Comparison of ENCODE assay signal across 11 mouse cellular contexts in genomic region chr1:185209641-185210176, GRCm38 (mm10). TPM values are rescaled to one million over a fixed set of nuclear protein-coding genes. Genes with fewer than 3 reads are reported as not detected.
DNase-seq lines count a peak whose midpoint lies in the region; ATAC-seq and TF ChIP-seq lines count a peak whose summit lies in the region.
"Had no signal": no experiment of that assay in that cellular context is flagged by ENCODE, and none has a peak within 500 bp of the region (broad histone marks: within the 10 kb centered on the region; RNA-seq: fewer than 3 reads in every experiment).

No protein-coding gene starts in this region.

- H3K9me3 ChIP-seq in limb, embryonic 11.5 days (ENCODE audit: control insufficient read depth, low read length), result no peaks in the 10 kb centered on the region

- H3K4me3 ChIP-seq in bone marrow, adult 2 months (replicated peaks; ENCODE audit: control insufficient read depth, low read depth, low read length), result no peak overlapping the region
- H3K4me3 ChIP-seq in limb, embryonic 11.5 days (ENCODE audit: low read depth, low read length), result no peak overlapping the region

- TF ChIP-seq POLR2A in bone marrow, adult 2 months (IDR thresholded peaks at IDR 0.05; ENCODE audit: borderline replicate concordance, control insufficient read depth, low read depth, low read length), result no peak

- no peak for TF ChIP-seq CTCF in bone marrow, adult 2 months (IDR thresholded peaks at IDR 0.05; ENCODE audit: control insufficient read depth, insufficient read depth, low read length)

- H3K9ac ChIP-seq in limb, embryonic 11.5 days (ENCODE audit: low read length), result no peak overlapping the region

- no peaks in the 10 kb centered on the region for H3K36me3 ChIP-seq in limb, embryonic 11.5 days (ENCODE audit: control insufficient read depth, insufficient read depth, low read length)

- 0 out of 2 replicates have a peak overlapping the region, but pooled peaks have one; percentile 23 for H3K27ac ChIP-seq in bone marrow, adult 2 months (ENCODE audit: control insufficient read depth, insufficient read depth, low read depth, low read length, poor library complexity)
- H3K27ac ChIP-seq in limb, embryonic 11.5 days (replicated peaks; ENCODE audit: low read depth, low read length), result no peak overlapping the region

- peak; percentile 80 for ATAC-seq in limb, embryonic 11.5 days (ENCODE audit: insufficient number of reproducible peaks, low FRiP score, low TSS enrichment, low read depth)

- peak; percentile 75 for DNase-seq in heart, adult 11 months
- DNase-seq in heart, adult 18-20 months, result no peak
- DNase-seq in 3134 (ENCODE audit: extremely low read depth, insufficient read length, low spot score), result peak; percentile 24
- no peak for DNase-seq in limb, embryonic 11.5 days (ENCODE audit: low spot score)
- no peak for DNase-seq in layer of hippocampus, postnatal 10 days (ENCODE audit: low spot score in 2 of 2)
- DNase-seq in thymus, postnatal 4 days, result no peak
- no peak for DNase-seq in cerebellum, adult 9-10 months
- DNase-seq: adrenal gland, postnatal 36 days; kidney, adult 18-20 months; right cerebral cortex, adult 18-20 months had no signal

- WGBS in bone marrow, adult 2 months, result 25% methylated on average over 8 of the region's 8 CpGs
- 33% methylated on average over 8 of the region's 8 CpGs for WGBS in limb, embryonic 11.5 days

- H3K4me1 ChIP-seq in bone marrow, adult 2 months (ENCODE audit: control insufficient read depth, insufficient read depth, low read length), result peaks cover 5% of the 10 kb centered on the region; the same call in 1 of the 2 replicates
- peaks cover 9% of the 10 kb centered on the region; the same call in 1 of the 2 replicates for H3K4me1 ChIP-seq in limb, embryonic 11.5 days (ENCODE audit: control insufficient read depth, insufficient read depth, low read length)

- 0 out of 2 replicates have a peak overlapping the region, but pooled peaks have one; percentile 3 for H3K4me2 ChIP-seq in limb, embryonic 11.5 days (ENCODE audit: low read depth, severe bottlenecking)

- no peaks in the 10 kb centered on the region for H3K27me3 ChIP-seq in limb, embryonic 11.5 days (ENCODE audit: control insufficient read depth, insufficient read depth, low read length)

RNA-seq across cellular contexts. Expression of gene Rab3gap2, which starts 5.8 kb away (rescaled TPM):
- 10 to 100 TPM; 21.5 to 22.7 TPM for total RNA-seq in heart, adult 18-20 months (2021)
- 11.1 and 30.1 TPM in 2 replicates for polyA plus RNA-seq in bone marrow, adult 2 months (2011; ENCODE audit: insufficient read depth, insufficient read length, low replicate concordance, missing spikeins)
- 22.0 and 25.0 TPM in 2 replicates for polyA plus RNA-seq in limb, embryonic 11.5 days (2014; fragmentation: Nextera tagmentation; extraction: Ambion mirVana)
- 10 to 100 TPM; 54.6 to 58.5 TPM for total RNA-seq in layer of hippocampus, postnatal 10 days (2021)

Comparison
In these comparisons a context has a peak if more than half of its experiments do, and no peak if none do; other contexts are left out.
1. DNase-seq: peak in heart, adult 11 months (single experiment) and 3134 (single experiment); none in heart, adult 18-20 months (0 of 2), limb, embryonic 11.5 days (single experiment), layer of hippocampus, postnatal 10 days (0 of 2), thymus, postnatal 4 days (single experiment) and cerebellum, adult 9-10 months (single experiment).